In the genomic region with DNA sequence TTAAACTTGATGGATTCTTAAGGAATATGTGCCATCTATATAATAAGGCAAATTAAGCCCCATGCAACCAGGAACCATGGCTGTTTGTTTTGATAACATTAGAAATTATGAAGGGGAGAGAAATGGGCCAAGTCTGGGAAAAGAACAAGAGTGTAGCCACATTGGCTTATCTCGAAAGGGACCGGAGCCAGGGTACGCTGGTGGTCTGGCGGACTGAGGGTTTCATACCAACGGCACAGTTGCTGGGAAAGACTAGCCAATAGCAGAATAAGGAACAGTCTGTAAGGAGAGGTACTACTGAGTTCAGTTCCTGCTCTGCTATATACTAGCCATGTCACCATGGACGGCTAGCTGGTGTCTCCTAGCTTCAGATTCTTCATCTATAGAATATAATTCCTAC, we compare ENCODE assay signal across 12 mouse cellular contexts.
DNase-seq lines count a peak whose midpoint lies in the region; ATAC-seq and TF ChIP-seq lines count a peak whose summit lies in the region.
"Had no signal": no experiment of that assay in that cellular context is flagged by ENCODE, and none has a peak within 500 bp of the region (broad histone marks: within the 10 kb centered on the region; RNA-seq: fewer than 3 reads in every experiment).

No protein-coding gene starts in this region.

- H3K27me3 ChIP-seq in hindbrain, embryonic 10.5 days (ENCODE audit: insufficient read depth, poor library complexity, severe bottlenecking), result no peaks in the 10 kb centered on the region
- no peaks in the 10 kb centered on the region for H3K27me3 ChIP-seq in hindbrain, embryonic 14.5 days (ENCODE audit: control insufficient read depth, insufficient read depth, low read length)
- no peaks in the 10 kb centered on the region for H3K27me3 ChIP-seq in myocyte (ENCODE audit: control insufficient read depth, insufficient read depth, insufficient read length)

- no peak overlapping the region for H3K9ac ChIP-seq in hindbrain, embryonic 14.5 days

- no peak overlapping the region for H3K4me2 ChIP-seq in hindbrain, embryonic 14.5 days (replicated peaks)
- H3K4me2 ChIP-seq in myocyte (ENCODE audit: low read depth), result peak overlapping the region; percentile 10

- H3K27ac ChIP-seq in hindbrain, embryonic 10.5 days, result peak overlapping the region; percentile 86
- no peak overlapping the region for H3K27ac ChIP-seq in hindbrain, embryonic 14.5 days
- peak overlapping the region; percentile 58; the same call in 1 of the 2 replicates for H3K27ac ChIP-seq in embryonic fibroblast, embryonic 13.5 days (ENCODE audit: insufficient read depth, low read length)

- peaks cover 48% of the 10 kb centered on the region for H3K4me1 ChIP-seq in hindbrain, embryonic 10.5 days (replicated peaks)
- 0 out of 2 replicates have a peak, but pooled peaks cover 5% of the 10 kb centered on the region for H3K4me1 ChIP-seq in hindbrain, embryonic 14.5 days (replicated peaks; ENCODE audit: control insufficient read depth, insufficient read depth, low read length)
- peaks cover 3% of the 10 kb centered on the region for H3K4me1 ChIP-seq in embryonic fibroblast, embryonic 13.5 days (ENCODE audit: control insufficient read depth, insufficient read depth, low read length)

- no peak overlapping the region for H3ac ChIP-seq in myocyte (ENCODE audit: control insufficient read depth, insufficient read length)

- no peak overlapping the region for H3K4me3 ChIP-seq in hindbrain, embryonic 10.5 days
- no peak overlapping the region for H3K4me3 ChIP-seq in hindbrain, embryonic 14.5 days (replicated peaks; ENCODE audit: low read length)
- H3K4me3 ChIP-seq in embryonic fibroblast, embryonic 13.5 days (ENCODE audit: insufficient read depth, low read length), result no peak overlapping the region
- no peak overlapping the region for H3K4me3 ChIP-seq in myocyte

- no peaks in the 10 kb centered on the region for H3K79me2 ChIP-seq in myocyte (ENCODE audit: control insufficient read depth, insufficient read depth)

- no peaks in the 10 kb centered on the region for H3K9me3 ChIP-seq in hindbrain, embryonic 10.5 days
- no peaks in the 10 kb centered on the region for H3K9me3 ChIP-seq in hindbrain, embryonic 14.5 days (ENCODE audit: control insufficient read depth, low read length)

- WGBS in hindbrain, embryonic 10.5 days, result 84% methylated on average over 6 of the region's 6 CpGs
- WGBS in hindbrain, embryonic 14.5 days, result 77% methylated on average over 6 of the region's 6 CpGs

- DNase-seq in cerebellum, postnatal 14 days, result peak; percentile 40 to 43
- no peak for DNase-seq in cerebellum, postnatal 25 days
- no peak for DNase-seq in hindbrain, embryonic 10.5 days (ENCODE audit: low spot score)
- DNase-seq in hindbrain, embryonic 14.5 days (ENCODE audit: low spot score), result no peak
- DNase-seq in ovary, adult 18-20 months (ENCODE audit: low spot score), result no peak
- no peak for DNase-seq in embryo, embryonic 10.5 days (ENCODE audit: low spot score)
- DNase-seq: cerebellum, adult 18-20 months; liver; right cerebral cortex, postnatal 4 days; thymus, postnatal 36 days had no signal

- ATAC-seq in hindbrain, embryonic 14.5 days (ENCODE audit: low FRiP score), result no peak

- H3K36me3 ChIP-seq in hindbrain, embryonic 10.5 days, result no peaks in the 10 kb centered on the region
- no peaks in the 10 kb centered on the region for H3K36me3 ChIP-seq in hindbrain, embryonic 14.5 days (replicated peaks; ENCODE audit: control insufficient read depth, insufficient read depth)
- no peaks in the 10 kb centered on the region for H3K36me3 ChIP-seq in myocyte (ENCODE audit: control insufficient read depth, insufficient read depth)

- TF ChIP-seq POLR2A in embryonic fibroblast, embryonic 13.5 days (IDR thresholded peaks at IDR 0.05; ENCODE audit: low read depth, low read length), result no peak
- no peak for TF ChIP-seq POLR2A in myocyte (IDR thresholded peaks at IDR 0.05; ENCODE audit: insufficient read length, low read depth)

- TF ChIP-seq CTCF in embryonic fibroblast, embryonic 13.5 days (IDR thresholded peaks at IDR 0.05; ENCODE audit: borderline replicate concordance, insufficient read depth, low read length), result no peak

TF ChIP-seq in myocyte, 11 proteins besides CTCF, POLR2A, EP300 and RAD21:
- TF ChIP-seq CEBPB (IDR thresholded peaks at IDR 0.05; ENCODE audit: insufficient read depth, poor library complexity, severe bottlenecking) (no peak), SRF (IDR thresholded peaks at IDR 0.05; ENCODE audit: control insufficient read depth, insufficient read length, low read depth) (no peak), REST (IDR thresholded peaks at IDR 0.05; ENCODE audit: insufficient read depth, insufficient read length) (no peak), MYOD1 (IDR thresholded peaks at IDR 0.05; ENCODE audit: control insufficient read depth in 1 of 3, insufficient read length in 2 of 3, low read depth in 2 of 3) (no peak), MAX (IDR thresholded peaks at IDR 0.05; ENCODE audit: low read depth) (no peak), TCF3 (IDR thresholded peaks at IDR 0.05; ENCODE audit: insufficient read length, low read depth) (no peak), TCF12 (IDR thresholded peaks at IDR 0.05; ENCODE audit: insufficient read depth, poor library complexity, severe bottlenecking) (no peak), USF1 (IDR thresholded peaks at IDR 0.05; ENCODE audit: low read depth) (no peak), E2F4 (IDR thresholded peaks at IDR 0.05; ENCODE audit: insufficient read depth) (no peak), POLR2AphosphoS2 (IDR thresholded peaks at IDR 0.05; ENCODE audit: insufficient read length, low read depth) (no peak), MYOG (IDR thresholded peaks at IDR 0.05; ENCODE audit: control insufficient read depth in 1 of 3, insufficient read depth in 1 of 3, insufficient read length in 2 of 3, low read depth in 2 of 3) (no peak)

Comparison
In these comparisons a context has a peak if more than half of its experiments do, and no peak if none do; other contexts are left out.
1. DNase-seq: peak in cerebellum, postnatal 14 days (2 of 2); none in cerebellum, postnatal 25 days (0 of 2), hindbrain, embryonic 10.5 days (single experiment), hindbrain, embryonic 14.5 days (single experiment), ovary, adult 18-20 months (single experiment) and embryo, embryonic 10.5 days (single experiment).